Mouse (Mus musculus) ES-CJ7 (cell line): Measurements from ENCODE around the gene Fkbpl.

Experiments used
- DNase-seq: peaks from one replicate; pipeline ENCODE4 v3.0.0; 2011; ENCODE audit warnings: low read depth, low spot score

The Fkbpl gene

DNA sequence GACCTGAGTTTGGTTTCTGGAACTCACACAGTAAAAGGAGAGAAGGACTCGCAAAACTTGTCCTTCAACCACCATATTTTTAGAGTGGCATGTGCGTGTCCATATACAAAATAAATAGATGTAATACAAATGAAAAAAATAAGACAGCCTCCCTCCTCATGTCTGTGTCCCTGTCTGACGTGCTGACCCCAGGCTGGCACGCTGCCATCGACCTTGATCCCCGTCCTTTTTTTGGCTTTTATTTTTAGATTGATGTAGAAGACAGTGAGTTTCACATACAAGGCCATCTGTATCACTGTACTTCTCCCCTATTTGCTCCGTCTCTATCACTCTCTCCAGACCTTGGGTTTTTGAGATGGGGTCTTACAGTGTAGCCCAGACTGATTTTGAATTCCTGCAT, 19.9 kb downstream of the Fkbpl start:
- DNase-seq, result no peak

DNA sequence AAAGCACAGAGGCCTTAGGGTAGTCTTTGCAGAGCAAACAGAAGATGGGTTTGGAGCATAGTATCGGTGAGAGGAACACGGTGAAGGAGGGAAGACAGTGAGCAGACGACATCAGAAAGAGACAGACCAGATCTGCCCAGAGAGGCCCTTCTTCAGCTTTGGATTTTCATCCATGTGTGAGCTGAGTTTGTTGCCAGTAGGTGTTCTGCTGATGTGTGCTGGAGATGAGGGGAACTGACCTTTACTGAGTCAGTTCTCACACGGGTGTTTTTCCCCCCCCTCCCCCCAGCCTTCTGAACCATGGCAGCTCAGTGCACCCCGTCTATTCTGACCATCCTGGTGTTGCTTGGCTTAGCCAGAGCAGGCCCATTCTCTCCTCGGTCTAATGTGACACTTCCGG, 25.7 kb downstream of the Fkbpl start, which contains the start of gene Tnxb:
Gene Tnxb, plus strand, starts transcription at position 301 of the 400 bp plus-strand sequence.
- no peak for DNase-seq

DNA sequence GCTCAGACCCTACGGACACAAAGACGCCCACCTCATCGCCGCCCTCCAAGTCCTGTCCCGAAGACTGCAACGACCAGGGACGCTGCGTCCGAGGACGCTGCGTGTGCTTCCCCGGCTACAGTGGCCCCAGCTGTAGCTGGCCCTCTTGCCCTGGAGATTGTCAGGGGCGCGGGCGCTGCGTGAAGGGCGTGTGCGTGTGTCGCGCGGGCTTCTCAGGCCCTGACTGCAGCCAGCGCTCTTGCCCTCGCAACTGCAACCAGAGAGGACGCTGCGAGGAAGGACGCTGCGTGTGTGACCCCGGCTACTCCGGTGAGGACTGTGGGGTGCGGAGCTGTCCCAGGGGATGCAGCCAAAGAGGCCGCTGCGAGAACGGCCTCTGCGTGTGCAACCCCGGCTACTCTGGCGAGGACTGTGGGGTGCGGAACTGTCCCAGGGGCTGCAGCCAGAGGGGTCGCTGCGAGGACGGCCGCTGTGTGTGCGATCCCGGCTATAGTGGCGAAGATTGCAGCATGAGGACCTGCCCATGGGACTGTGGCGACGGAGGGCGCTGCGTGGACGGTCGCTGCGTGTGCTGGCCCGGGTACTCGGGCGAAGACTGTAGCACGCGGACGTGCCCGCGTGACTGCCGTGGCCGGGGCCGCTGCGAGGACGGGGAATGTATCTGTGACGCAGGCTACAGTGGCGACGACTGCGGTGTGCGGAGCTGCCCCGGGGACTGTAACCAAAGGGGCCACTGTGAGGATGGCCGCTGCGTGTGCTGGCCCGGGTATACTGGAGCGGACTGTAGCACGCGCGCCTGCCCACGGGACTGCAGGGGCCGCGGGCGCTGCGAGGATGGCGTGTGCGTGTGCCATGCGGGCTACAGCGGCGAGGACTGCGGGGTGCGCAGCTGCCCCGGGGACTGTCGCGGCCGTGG, 26.8 kb downstream of the Fkbpl start:
- DNase-seq, result no peak

- DNase-seq, result no peak
Measured at GRCm38 (mm10) chr17:34672246-34672792, 27.8 kb downstream of the Fkbpl start.

- DNase-seq, result no peak
Measured at GRCm38 (mm10) chr17:34673139-34673538, 28.6 kb downstream of the Fkbpl start.

DNA sequence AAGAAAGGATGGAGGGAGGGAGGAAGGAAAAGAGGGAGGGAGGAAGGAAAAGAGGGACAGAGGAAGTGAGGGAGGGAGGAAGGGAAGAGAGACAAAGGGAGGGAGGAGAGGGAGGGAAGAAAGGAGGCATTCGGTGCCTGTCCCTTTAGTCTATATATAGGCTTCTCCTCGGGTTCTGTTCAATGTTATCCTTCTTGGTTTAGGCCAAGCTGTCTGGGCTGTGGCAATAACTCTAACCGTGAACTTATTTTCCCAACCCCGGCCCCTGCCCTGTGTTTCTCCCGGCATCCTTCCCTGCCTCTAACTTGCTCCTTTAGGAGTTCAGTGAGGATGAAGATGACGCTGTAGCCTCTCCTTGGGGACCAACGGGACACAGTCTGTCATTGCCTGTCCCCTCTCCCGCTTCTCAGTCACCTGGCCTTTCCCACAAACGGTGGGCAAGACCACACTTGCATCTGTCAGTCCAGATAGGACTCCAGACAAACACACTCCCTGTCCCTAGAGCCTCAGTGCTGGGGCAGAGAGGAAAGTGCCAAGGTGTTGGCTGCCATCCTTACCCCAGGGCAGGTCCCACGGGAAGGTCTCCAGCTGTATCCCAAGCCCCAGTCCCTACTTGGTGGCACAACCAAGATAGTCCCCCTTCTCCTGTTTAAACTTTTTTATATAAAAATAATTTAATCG, 30.1 kb downstream of the Fkbpl start:
- no peak for DNase-seq

DNA sequence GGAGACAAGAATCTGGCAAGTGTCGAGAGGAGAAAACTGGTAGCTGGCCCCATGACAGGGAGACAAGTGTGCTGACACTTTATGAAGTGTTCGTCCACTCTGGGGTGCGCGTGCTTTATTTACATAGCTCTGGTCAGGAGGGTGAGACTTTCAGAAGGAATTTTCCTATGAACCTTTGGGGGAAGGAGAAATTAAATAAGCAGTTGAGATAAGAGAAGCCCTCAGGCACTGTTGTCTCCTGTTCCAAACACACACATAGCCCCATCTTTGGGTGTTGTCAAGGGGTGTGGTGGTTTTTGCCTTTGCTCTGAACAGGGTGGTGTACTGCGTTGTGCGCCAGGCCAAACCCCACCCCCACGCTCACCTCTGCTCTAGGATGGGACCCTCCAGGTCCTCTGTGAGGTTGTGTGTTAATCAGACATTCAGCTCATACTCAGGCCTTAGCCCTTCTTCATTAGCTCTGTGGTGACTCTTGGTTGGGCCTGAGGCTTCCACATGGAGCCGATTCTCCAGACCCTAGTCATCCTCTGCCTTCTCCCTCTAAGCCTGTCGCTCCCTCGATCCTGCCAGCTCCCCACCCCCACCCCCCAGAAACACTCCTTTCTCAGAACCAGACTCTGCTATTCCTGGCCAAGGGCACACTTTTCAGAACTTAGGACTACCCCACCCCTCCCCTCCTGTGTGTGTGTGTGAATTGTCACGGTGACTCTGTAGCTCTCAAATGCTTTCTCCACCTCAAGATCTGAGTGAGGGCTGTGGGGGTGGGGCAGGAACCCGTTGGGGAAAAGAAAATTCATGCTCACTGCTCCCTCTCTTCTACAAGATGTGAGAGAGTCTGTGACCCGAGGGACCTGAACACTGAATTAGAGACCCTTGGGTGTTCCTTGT, 30.9 kb downstream of the Fkbpl start:
- DNase-seq, result no peak

GRCm38 (mm10) chr17:34676093-34676460, 31.5 kb downstream of the Fkbpl start:
- no peak for DNase-seq

DNA sequence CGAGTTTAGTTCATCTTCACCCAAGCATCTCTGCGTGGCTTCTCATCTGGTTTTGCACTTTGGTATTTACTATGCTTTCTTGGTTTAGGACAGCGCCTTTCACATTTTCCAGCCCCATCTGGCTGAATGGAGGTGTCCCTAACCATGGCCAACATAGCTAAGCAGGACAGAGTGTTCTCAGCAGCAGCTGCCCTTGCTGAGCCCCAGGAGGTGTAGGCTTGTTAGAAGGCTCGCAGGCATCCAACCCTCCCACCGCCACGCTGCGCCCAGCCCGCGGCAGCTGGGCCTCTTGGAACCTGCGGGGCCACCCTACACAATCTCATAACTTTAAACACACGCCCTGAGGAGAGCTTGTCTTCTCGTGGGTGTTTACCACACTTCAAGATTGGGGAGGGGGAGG, 32.1 kb downstream of the Fkbpl start:
- no peak for DNase-seq

- no peak for DNase-seq
Measured at GRCm38 (mm10) chr17:34680191-34680590, 35.6 kb downstream of the Fkbpl start.

GRCm38 (mm10) chr17:34680621-34681020, 36.1 kb downstream of the Fkbpl start:
- DNase-seq, result no peak

GRCm38 (mm10) chr17:34681132-34681571, 36.6 kb downstream of the Fkbpl start:
- DNase-seq, result no peak

- no peak for DNase-seq
Measured at GRCm38 (mm10) chr17:34681881-34682536, 37.4 kb downstream of the Fkbpl start.

- no peak for DNase-seq
Measured at GRCm38 (mm10) chr17:34683179-34683578, 38.6 kb downstream of the Fkbpl start.

DNA sequence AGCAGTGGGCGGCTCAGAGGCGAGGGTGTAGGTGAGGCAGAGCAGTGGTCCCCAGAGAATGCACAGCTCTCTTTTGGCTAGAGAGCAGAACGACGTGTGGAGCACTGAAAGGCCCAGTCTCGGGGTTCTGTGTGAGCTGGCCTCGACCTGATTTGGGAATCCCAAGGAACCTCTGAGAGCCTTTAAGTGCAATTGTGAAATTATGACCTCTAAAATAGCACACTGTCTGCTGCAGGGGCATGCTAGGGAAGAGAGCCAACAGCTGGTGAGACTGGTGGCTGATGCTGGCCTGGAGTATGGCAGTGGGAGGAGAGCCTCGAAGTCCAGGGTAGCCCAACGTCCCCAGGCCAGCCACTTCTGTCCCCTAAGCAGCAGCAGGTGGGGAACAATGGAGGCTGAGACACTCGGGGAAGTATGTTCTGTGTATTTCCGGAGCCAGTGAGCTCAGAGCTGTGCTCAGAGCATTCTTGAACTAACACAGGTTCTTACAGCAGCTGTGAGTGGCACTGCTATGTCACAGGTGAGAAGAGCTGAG, 39.2 kb downstream of the Fkbpl start:
- DNase-seq, result no peak

- no peak for DNase-seq
Measured at GRCm38 (mm10) chr17:34684253-34684893, 39.8 kb downstream of the Fkbpl start.

- no peak for DNase-seq
Measured at GRCm38 (mm10) chr17:34685120-34686110, 40.9 kb downstream of the Fkbpl start.

- no peak for DNase-seq
Measured at GRCm38 (mm10) chr17:34688889-34689288, 44.3 kb downstream of the Fkbpl start.

DNA sequence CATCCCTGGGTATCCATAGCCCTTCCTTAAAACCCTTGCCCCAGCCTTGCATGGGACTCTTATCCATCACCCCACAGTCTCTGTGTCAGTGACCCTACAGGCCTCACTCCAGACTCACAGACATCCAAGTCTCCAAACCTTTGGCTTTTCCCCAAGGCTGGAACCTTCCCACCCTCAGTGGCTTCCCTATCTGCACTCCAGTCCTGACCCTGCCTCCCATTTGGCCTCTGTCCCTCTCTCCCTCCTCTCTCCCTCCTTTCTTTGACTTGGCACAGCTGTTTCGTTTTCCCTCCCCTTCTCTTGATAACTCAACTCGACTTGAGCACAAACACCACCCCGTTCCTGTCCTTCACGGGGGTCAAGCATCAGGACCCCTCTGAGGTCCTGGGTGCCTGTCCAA, 45.9 kb downstream of the Fkbpl start:
- no peak for DNase-seq
